Mouse (Mus musculus) neural tube, embryonic 13.5 days (tissue): ENCODE data around the gene Irak3. TPM values are rescaled to one million over a fixed set of nuclear protein-coding genes. Genes with fewer than 3 reads are reported as not detected.

Source experiments
- ATAC-seq: fragments of 200-750 bp; cut with Nextera tagmentation; 2 replicates; pipeline ENCODE4 v1.8.0; 2017; ENCODE audit warnings: low read depth, mild to moderate bottlenecking, moderate TSS enrichment, moderate library complexity
- H3K27ac ChIP-seq: fragments of 300-500 bp; sonication (generic); replicated peaks from 2 replicates; pipeline ENCODE4 v1.5.1; 2015; ENCODE audit warnings: moderate library complexity, mild to moderate bottlenecking, inconsistent platforms
- H3K27me3 ChIP-seq: fragments of 300-500 bp; sonication (generic); 2 replicates; pipeline ENCODE4 v1.6.1; 2015; ENCODE audit warnings: mild to moderate bottlenecking, inconsistent platforms
- H3K36me3 ChIP-seq: fragments of 300-500 bp; sonication (generic); 2 replicates; pipeline ENCODE4 v1.6.1; 2015; ENCODE audit warnings: mild to moderate bottlenecking, inconsistent platforms
- H3K4me1 ChIP-seq: fragments of 300-500 bp; sonication (generic); replicated peaks from 2 replicates; pipeline ENCODE4 v1.6.1; 2015; ENCODE audit warnings: inconsistent platforms
- H3K4me2 ChIP-seq: fragments of 300-500 bp; sonication (generic); 2 replicates; pipeline ENCODE4 v1.6.1; 2015; ENCODE audit warnings: inconsistent platforms, mild to moderate bottlenecking, moderate library complexity
- H3K4me3 ChIP-seq: fragments of 300-500 bp; sonication (generic); 2 replicates; pipeline ENCODE4 v1.5.1; 2015; ENCODE audit warnings: mild to moderate bottlenecking, inconsistent platforms
- H3K9ac ChIP-seq: fragments of 300-500 bp; sonication (generic); 2 replicates; pipeline ENCODE4 v1.6.1; 2015; ENCODE audit warnings: moderate library complexity, mild to moderate bottlenecking, inconsistent platforms
- H3K9me3 ChIP-seq: fragments of 300-500 bp; sonication (generic); 2 replicates; pipeline ENCODE4 v1.6.1; 2016; ENCODE audit warnings: inconsistent platforms
- WGBS: fragments of 180-500 bp; shearing (Covaris S2); methylation state at CpG from one replicate; pipeline ENCODE4 v1.1.7; 2015; 5-methylcytosine and 5-hydroxymethylcytosine counted together
- polyA plus RNA-seq: library from polyadenylated mRNA; unstranded; fragments of >200 nt; fragmentation: Nextera tagmentation; extraction: Ambion mirVana; gene quantifications from 2 replicates; pipeline ENCODE4 v1.2.1, GENCODE M21; 2015

The Irak3 gene
- 0.71 and 0.73 TPM in 2 replicates for polyA plus RNA-seq

GRCm38 (mm10) chr10:120201961-120202402 is at the start of gene Irak3:
Gene Irak3, minus strand, starts transcription at chr10:120202130.
- peak within 1 kb of the TSS; percentile 63 for H3K9ac ChIP-seq
- 2% methylated on average over 13 of the region's 13 CpGs for WGBS
- peak; percentile 43; the same call in 1 of the 2 replicates for ATAC-seq

GRCm38 (mm10) chr10:120250911-120251683 is 49.2 kb upstream of the Irak3 start:
- Histone ChIP-seq H3K9ac (no peak overlapping the region), H3K4me1 (peaks cover 23% of the 10 kb centered on the region), H3K36me3 (no peaks in the 10 kb centered on the region), H3K4me3 (no peak overlapping the region), H3K9me3 (no peaks in the 10 kb centered on the region), H3K27ac (no peak overlapping the region), H3K27me3 (no peaks in the 10 kb centered on the region), H3K4me2 (no peak overlapping the region)
- WGBS = 62% methylated on average over 11 of the region's 11 CpGs
- ATAC-seq = no peak

More at GRCm38 (mm10) chr10:120201961-120202402, at the start of gene Irak3:
- H3K36me3 ChIP-seq = no peaks in the 10 kb centered on the region
- H3K4me2 ChIP-seq = peak within 1 kb of the TSS; percentile 86
- H3K4me1 ChIP-seq = peaks cover 11% of the 10 kb centered on the region
- H3K4me3 ChIP-seq = peak within 1 kb of the TSS; percentile 47
- H3K27ac ChIP-seq = no peak within 1 kb of the TSS
- peaks cover 35% of the 10 kb centered on the region for H3K27me3 ChIP-seq
- no peaks in the 10 kb centered on the region for H3K9me3 ChIP-seq

GRCm38 (mm10) chr10:120246994-120247750 is 45.2 kb upstream of the Irak3 start:
- no peak overlapping the region for H3K9ac ChIP-seq
- no peak overlapping the region for H3K27ac ChIP-seq
- H3K4me3 ChIP-seq = no peak overlapping the region
- peaks cover 14% of the 10 kb centered on the region for H3K4me1 ChIP-seq
- ATAC-seq = no peak
- WGBS = 23% methylated on average over 9 of the region's 9 CpGs
- H3K27me3 ChIP-seq = no peaks in the 10 kb centered on the region
- no peak overlapping the region for H3K4me2 ChIP-seq
- H3K9me3 ChIP-seq = no peaks in the 10 kb centered on the region
- no peaks in the 10 kb centered on the region for H3K36me3 ChIP-seq

- no peak for ATAC-seq
- Histone ChIP-seq H3K36me3 (no peaks in the 10 kb centered on the region), H3K27me3 (no peaks in the 10 kb centered on the region), H3K9me3 (no peaks in the 10 kb centered on the region), H3K27ac (no peak overlapping the region), H3K4me2 (no peak overlapping the region), H3K4me1 (peaks cover 14% of the 10 kb centered on the region), H3K4me3 (no peak overlapping the region), H3K9ac (no peak overlapping the region)
- 86% methylated on average over 5 of the region's 5 CpGs for WGBS
Measured at GRCm38 (mm10) chr10:120245681-120246080, 43.8 kb upstream of the Irak3 start.

GRCm38 (mm10) chr10:120242421-120242820 is 40.5 kb upstream of the Irak3 start:
- Histone ChIP-seq H3K27me3 (no peaks in the 10 kb centered on the region), H3K27ac (no peak overlapping the region), H3K36me3 (no peaks in the 10 kb centered on the region), H3K9me3 (no peaks in the 10 kb centered on the region), H3K4me2 (no peak overlapping the region), H3K4me3 (no peak overlapping the region), H3K4me1 (peaks cover 13% of the 10 kb centered on the region), H3K9ac (no peak overlapping the region)
- no peak for ATAC-seq
- 67% methylated on average over 6 of the region's 6 CpGs for WGBS

GRCm38 (mm10) chr10:120239476-120239875 is 37.5 kb upstream of the Irak3 start:
- Histone ChIP-seq H3K4me1 (no peaks in the 10 kb centered on the region), H3K9ac (no peak overlapping the region), H3K9me3 (no peaks in the 10 kb centered on the region), H3K4me3 (no peak overlapping the region), H3K27me3 (no peaks in the 10 kb centered on the region), H3K36me3 (no peaks in the 10 kb centered on the region), H3K4me2 (no peak overlapping the region), H3K27ac (no peak overlapping the region)
- no peak for ATAC-seq
- 60% methylated on average over 6 of the region's 6 CpGs for WGBS

GRCm38 (mm10) chr10:120238241-120238640 is 36.3 kb upstream of the Irak3 start:
- ATAC-seq = no peak
- Histone ChIP-seq H3K9ac (no peak overlapping the region), H3K4me3 (no peak overlapping the region), H3K27ac (no peak overlapping the region), H3K4me2 (no peak overlapping the region), H3K27me3 (no peaks in the 10 kb centered on the region), H3K9me3 (no peaks in the 10 kb centered on the region), H3K36me3 (no peaks in the 10 kb centered on the region), H3K4me1 (no peaks in the 10 kb centered on the region)
- 95% methylated on average over 8 of the region's 8 CpGs for WGBS

- Histone ChIP-seq H3K4me2 (no peak overlapping the region), H3K4me3 (no peak overlapping the region), H3K27ac (no peak overlapping the region), H3K27me3 (no peaks in the 10 kb centered on the region), H3K9me3 (no peaks in the 10 kb centered on the region), H3K4me1 (no peaks in the 10 kb centered on the region), H3K9ac (no peak overlapping the region), H3K36me3 (peaks cover 10% of the 10 kb centered on the region; the same call in 1 of the 2 replicates)
- 54% methylated on average over 9 of the region's 9 CpGs for WGBS
- ATAC-seq = no peak
Measured at GRCm38 (mm10) chr10:120236855-120237254, 34.9 kb upstream of the Irak3 start.

- no peaks in the 10 kb centered on the region; the same call in 1 of the 2 replicates for H3K4me1 ChIP-seq
- H3K27me3 ChIP-seq = no peaks in the 10 kb centered on the region
- H3K4me2 ChIP-seq = peak overlapping the region; percentile 1; the same call in 1 of the 2 replicates
- no peak overlapping the region for H3K4me3 ChIP-seq
- no peak for ATAC-seq
- H3K9me3 ChIP-seq = no peaks in the 10 kb centered on the region
- H3K36me3 ChIP-seq = peaks cover 33% of the 10 kb centered on the region
- H3K9ac ChIP-seq = no peak overlapping the region
- no peak overlapping the region for H3K27ac ChIP-seq
- WGBS = 36% methylated on average over 18 of the region's 18 CpGs
Measured at GRCm38 (mm10) chr10:120233655-120234367, 31.9 kb upstream of the Irak3 start.

GRCm38 (mm10) chr10:120231718-120232117 is 29.8 kb upstream of the Irak3 start:
- Histone ChIP-seq H3K4me1 (peaks cover 15% of the 10 kb centered on the region), H3K4me3 (no peak overlapping the region), H3K9me3 (no peaks in the 10 kb centered on the region), H3K27me3 (no peaks in the 10 kb centered on the region), H3K27ac (no peak overlapping the region), H3K4me2 (no peak overlapping the region), H3K9ac (no peak overlapping the region), H3K36me3 (peaks cover 39% of the 10 kb centered on the region)
- 34% methylated on average over 5 of the region's 5 CpGs for WGBS
- no peak for ATAC-seq

GRCm38 (mm10) chr10:120226871-120227661 is 25.1 kb upstream of the Irak3 start, which contains the start of gene Llph:
Gene Llph, plus strand, starts transcription at chr10:120227070.
- H3K4me2 ChIP-seq = peak within 1 kb of the TSS; percentile 98
- ATAC-seq = peak; percentile 94
- under 1% methylated on average over 57 of the region's 57 CpGs for WGBS
- H3K27me3 ChIP-seq = no peaks in the 10 kb centered on the region
- H3K9me3 ChIP-seq = no peaks in the 10 kb centered on the region
- H3K9ac ChIP-seq = peak within 1 kb of the TSS; percentile 84
- H3K36me3 ChIP-seq = peaks cover 37% of the 10 kb centered on the region
- H3K27ac ChIP-seq = 0 out of 2 replicates have a peak within 1 kb of the TSS, but pooled peaks have one; percentile 1
- peaks cover 18% of the 10 kb centered on the region for H3K4me1 ChIP-seq
- peak within 1 kb of the TSS; percentile 99 for H3K4me3 ChIP-seq
